Mouse (Mus musculus) frontal cortex, adult (tissue): ENCODE data around the gene Nhsl1.

Source experiments
- ATAC-seq: cut with Nextera tagmentation; 2 replicates; pipeline ENCODE4 v1.9.2; 2017; ENCODE audit warnings: mild to moderate bottlenecking, moderate library complexity, mixed read lengths; ENCODE audit not compliant: low TSS enrichment

Nhsl1 gene

GRCm38 (mm10) chr10:18484731-18485130 lies 165.9 kb downstream of the Nhsl1 start:
- ATAC-seq = no peak

- ATAC-seq = no peak
Measured at GRCm38 (mm10) chr10:18488239-18488803, 169.5 kb downstream of the Nhsl1 start.

GRCm38 (mm10) chr10:18489936-18490335 lies 171.2 kb downstream of the Nhsl1 start:
- ATAC-seq = no peak

GRCm38 (mm10) chr10:18491952-18492351 lies 173.2 kb downstream of the Nhsl1 start:
- ATAC-seq = no peak

GRCm38 (mm10) chr10:18493010-18493894 lies 174.5 kb downstream of the Nhsl1 start:
- no peak for ATAC-seq

GRCm38 (mm10) chr10:18494249-18494648 lies 175.5 kb downstream of the Nhsl1 start:
- ATAC-seq = no peak

GRCm38 (mm10) chr10:18497066-18497465 lies 178.3 kb downstream of the Nhsl1 start:
- ATAC-seq = peak; percentile 62

DNA sequence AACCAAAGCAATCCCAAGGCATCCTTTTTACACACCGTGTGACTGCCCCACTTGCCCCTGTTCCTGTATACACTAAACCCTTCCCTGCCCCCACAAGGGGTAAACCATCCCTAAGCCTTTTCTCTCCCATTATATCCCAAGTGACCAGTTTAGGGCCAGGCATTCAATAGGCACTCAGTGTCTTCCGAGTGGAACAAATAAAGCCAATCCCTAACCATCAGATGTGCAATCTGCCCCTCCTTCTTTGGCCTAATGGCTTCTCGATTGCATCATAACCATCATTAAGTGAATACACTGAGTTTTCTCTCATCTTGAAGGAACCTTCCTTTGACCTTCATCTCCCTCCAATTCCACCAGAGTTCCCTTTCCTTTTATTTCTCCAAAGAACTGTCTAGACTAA lies 183.2 kb downstream of the Nhsl1 start:
- ATAC-seq = no peak

DNA sequence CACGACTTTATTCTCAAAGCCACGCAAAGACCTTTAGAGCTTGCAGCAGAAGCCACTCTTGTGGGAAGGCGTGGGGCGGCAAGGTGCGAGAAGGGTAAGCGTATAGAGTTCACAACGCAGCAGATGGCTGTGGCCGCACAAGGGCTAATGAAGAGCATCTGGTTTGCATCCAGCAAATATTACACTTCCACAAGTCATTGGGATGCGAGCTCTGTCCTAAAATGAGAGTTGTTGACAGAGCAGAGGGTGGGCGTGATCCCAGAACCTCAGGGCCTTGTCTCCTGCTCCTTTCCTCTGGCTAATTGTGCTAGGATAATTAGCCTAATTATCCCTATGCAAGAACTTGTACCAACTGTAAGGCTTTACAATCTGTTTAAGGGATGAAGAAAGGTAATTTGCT lies 186.9 kb downstream of the Nhsl1 start:
- no peak for ATAC-seq

DNA sequence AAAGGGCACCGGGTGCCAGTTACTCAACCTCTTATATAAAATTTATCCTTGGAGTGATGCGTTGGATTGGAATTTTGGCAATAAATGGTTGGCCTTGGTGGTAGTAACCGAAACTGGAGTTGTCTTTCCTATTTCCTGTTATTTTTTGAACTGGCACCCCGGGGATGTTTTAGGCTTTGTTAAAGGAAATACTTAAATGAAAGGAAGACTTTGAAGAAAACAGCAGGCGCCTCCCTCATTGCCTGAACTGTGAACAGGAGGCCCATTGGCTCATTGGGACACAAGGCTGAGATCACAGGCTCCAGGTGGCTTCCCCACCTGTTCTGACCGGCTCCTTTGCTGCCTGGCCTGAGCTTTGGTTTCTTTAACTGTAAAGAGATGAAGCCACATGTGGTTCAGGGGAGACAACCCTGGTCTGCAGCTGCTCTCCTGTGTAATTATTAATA lies 187.7 kb downstream of the Nhsl1 start:
- ATAC-seq = no peak

- no peak for ATAC-seq
Measured at GRCm38 (mm10) chr10:18507869-18508473, 189.2 kb downstream of the Nhsl1 start.

GRCm38 (mm10) chr10:18508586-18508985 lies 189.8 kb downstream of the Nhsl1 start:
- ATAC-seq = peak; percentile 97

GRCm38 (mm10) chr10:18510663-18511062 lies 191.9 kb downstream of the Nhsl1 start:
- no peak for ATAC-seq

- ATAC-seq = no peak
Measured at GRCm38 (mm10) chr10:18511496-18511895, 192.7 kb downstream of the Nhsl1 start.

GRCm38 (mm10) chr10:18522556-18522955 lies 203.8 kb downstream of the Nhsl1 start:
- no peak for ATAC-seq

DNA sequence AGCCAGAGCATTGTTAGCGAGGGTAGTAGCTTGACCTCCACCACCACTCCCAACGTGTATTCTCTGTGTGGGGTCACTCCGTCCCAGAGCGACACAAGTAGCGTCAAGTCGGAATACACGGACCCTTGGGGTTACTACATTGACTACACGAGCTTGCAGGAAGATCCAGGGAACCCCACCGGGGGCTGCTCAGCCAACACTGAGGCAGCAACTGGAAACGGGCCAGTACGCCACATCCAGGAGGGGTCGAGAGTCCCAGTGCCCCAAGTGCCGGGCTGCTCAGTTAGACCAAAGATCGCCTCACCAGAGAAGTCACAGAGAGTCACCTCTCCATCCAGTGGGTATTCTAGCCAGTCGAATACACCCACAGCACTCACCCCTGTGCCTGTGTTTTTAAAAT lies 206.5 kb downstream of the Nhsl1 start:
- no peak for ATAC-seq

DNA sequence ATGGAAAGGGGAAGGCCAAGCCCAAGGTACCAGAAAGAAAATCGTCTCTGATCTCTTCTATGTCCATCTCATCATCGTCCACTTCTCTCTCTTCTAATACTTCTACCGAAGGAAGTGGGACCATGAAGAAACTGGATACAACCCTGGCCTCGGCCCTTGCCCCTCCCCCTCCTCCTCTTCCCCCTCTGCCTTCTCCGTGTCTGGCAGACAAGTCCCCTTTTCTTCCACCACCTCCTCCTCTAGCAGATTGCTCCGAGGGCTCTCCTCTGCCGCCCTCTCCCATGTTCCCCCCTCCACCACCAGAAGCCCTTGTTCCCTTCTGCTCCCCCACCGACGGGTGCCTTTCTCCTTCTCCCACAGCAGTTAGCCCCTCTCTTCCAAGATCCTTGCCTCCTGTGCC lies 206.9 kb downstream of the Nhsl1 start:
- no peak for ATAC-seq

DNA sequence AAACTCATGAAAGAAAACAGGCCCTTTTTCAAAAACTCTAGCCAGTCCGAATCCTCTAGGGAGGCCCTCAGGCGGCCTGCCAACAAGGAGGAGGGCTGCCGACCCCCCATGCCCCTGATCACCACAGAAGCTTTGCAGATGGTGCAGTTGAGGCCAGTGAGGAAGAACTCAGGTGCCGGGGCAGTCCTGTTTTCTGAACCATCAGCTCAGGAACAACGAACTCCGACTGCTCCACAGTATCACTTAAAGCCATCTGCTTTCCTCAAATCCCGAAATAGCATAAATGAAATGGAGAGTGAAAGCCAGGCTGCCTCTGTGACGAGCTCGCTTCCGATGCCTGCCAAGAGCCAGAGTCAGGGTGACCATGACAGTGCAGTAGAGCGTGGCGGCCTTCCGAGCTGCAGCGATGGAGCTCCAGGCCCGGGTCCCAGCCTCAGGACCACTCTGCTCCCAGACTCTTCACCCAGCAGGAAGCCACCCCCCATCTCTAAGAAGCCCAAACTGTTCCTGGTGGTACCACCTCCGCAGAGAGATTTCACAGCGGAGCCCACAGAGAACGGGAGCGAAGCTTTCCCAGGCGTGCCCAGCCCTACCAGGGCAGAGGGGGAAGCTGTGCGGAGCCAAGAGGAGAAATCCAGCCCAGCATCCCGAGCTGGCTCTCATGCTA lies 207.5 kb downstream of the Nhsl1 start:
- ATAC-seq = peak; percentile 88

- peak; percentile 42 for ATAC-seq
Measured at GRCm38 (mm10) chr10:18526851-18527675, 208.3 kb downstream of the Nhsl1 start.

- ATAC-seq = no peak
Measured at GRCm38 (mm10) chr10:18527766-18528165, 209.0 kb downstream of the Nhsl1 start.

GRCm38 (mm10) chr10:18528475-18528874 lies 209.7 kb downstream of the Nhsl1 start:
- ATAC-seq = peak; percentile 39
